9 mouse cellular contexts compared by ENCODE assay signal in the genomic region with DNA sequence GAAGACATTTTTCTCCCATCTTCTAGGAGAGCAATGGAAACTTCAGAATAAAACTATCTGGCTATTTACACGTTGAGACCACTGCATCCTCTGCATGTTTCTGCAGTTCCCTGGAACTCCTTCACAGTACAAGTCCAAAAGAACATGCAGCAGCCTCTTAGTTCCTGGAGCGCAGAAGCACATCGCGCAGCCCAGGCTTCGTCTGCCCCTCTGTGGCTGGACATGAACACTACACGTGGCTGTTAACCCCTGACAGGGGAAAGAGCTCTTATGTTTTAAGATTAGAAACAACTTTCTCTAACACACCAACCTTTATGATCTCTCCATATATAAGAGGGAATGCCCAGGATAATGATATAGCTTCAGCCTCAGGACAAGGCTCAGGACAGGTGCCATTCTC.
DNase-seq lines count a peak whose midpoint lies in the region; ATAC-seq lines count a peak whose summit lies in the region.
"Had no signal": no experiment of that assay in that cellular context is flagged by ENCODE, and none has a peak within 500 bp of the region (broad histone marks: within the 10 kb centered on the region; RNA-seq: fewer than 3 reads in every experiment).

No protein-coding gene starts in this region.

- H3K27ac ChIP-seq in hindbrain, embryonic 14.5 days = no peak overlapping the region
- no peak overlapping the region for H3K27ac ChIP-seq in midbrain, embryonic 11.5 days (ENCODE audit: low read depth, low read length)
- H3K27ac ChIP-seq: embryonic facial prominence, embryonic 13.5 days had no signal

- no peaks in the 10 kb centered on the region for H3K4me1 ChIP-seq in hindbrain, embryonic 14.5 days (replicated peaks; ENCODE audit: control insufficient read depth, insufficient read depth, low read length)
- no peaks in the 10 kb centered on the region for H3K4me1 ChIP-seq in midbrain, embryonic 11.5 days (ENCODE audit: control insufficient read depth, insufficient read depth, low read length)
- H3K4me1 ChIP-seq: embryonic facial prominence, embryonic 13.5 days had no signal

- no peak overlapping the region for H3K9ac ChIP-seq in hindbrain, embryonic 14.5 days
- no peak overlapping the region for H3K9ac ChIP-seq in midbrain, embryonic 11.5 days (ENCODE audit: low read length)
- H3K9ac ChIP-seq: embryonic facial prominence, embryonic 13.5 days had no signal

- H3K36me3 ChIP-seq in hindbrain, embryonic 14.5 days (replicated peaks; ENCODE audit: control insufficient read depth, insufficient read depth) = no peaks in the 10 kb centered on the region
- H3K36me3 ChIP-seq in midbrain, embryonic 11.5 days (ENCODE audit: control insufficient read depth, insufficient read depth, low read length) = no peaks in the 10 kb centered on the region
- H3K36me3 ChIP-seq: embryonic facial prominence, embryonic 13.5 days had no signal

- no peaks in the 10 kb centered on the region for H3K9me3 ChIP-seq in hindbrain, embryonic 14.5 days (ENCODE audit: control insufficient read depth, low read length)
- H3K9me3 ChIP-seq in midbrain, embryonic 11.5 days (ENCODE audit: control insufficient read depth, low read length) = no peaks in the 10 kb centered on the region
- H3K9me3 ChIP-seq: embryonic facial prominence, embryonic 13.5 days had no signal

- 24% methylated on average over 6 of the region's 6 CpGs for WGBS in hindbrain, embryonic 14.5 days
- 29% methylated on average over 6 of the region's 6 CpGs for WGBS in midbrain, embryonic 11.5 days

- no peak overlapping the region for H3K4me2 ChIP-seq in hindbrain, embryonic 14.5 days (replicated peaks)
- H3K4me2 ChIP-seq in midbrain, embryonic 11.5 days = no peak overlapping the region
- H3K4me2 ChIP-seq: embryonic facial prominence, embryonic 13.5 days had no signal

- no peaks in the 10 kb centered on the region for H3K27me3 ChIP-seq in hindbrain, embryonic 14.5 days (ENCODE audit: control insufficient read depth, insufficient read depth, low read length)
- H3K27me3 ChIP-seq in midbrain, embryonic 11.5 days (ENCODE audit: control insufficient read depth, insufficient read depth, low read length) = no peaks in the 10 kb centered on the region
- H3K27me3 ChIP-seq: embryonic facial prominence, embryonic 13.5 days had no signal

- no peak overlapping the region for H3K4me3 ChIP-seq in hindbrain, embryonic 14.5 days (replicated peaks; ENCODE audit: low read length)
- H3K4me3 ChIP-seq in midbrain, embryonic 11.5 days (ENCODE audit: low read depth, low read length) = no peak overlapping the region
- H3K4me3 ChIP-seq: embryonic facial prominence, embryonic 13.5 days had no signal

- ATAC-seq in common myeloid progenitor, adult 5-6 weeks (replicated peaks; ENCODE audit: low read depth, poor library complexity, severe bottlenecking) = peak; percentile 77
- peak; percentile 84 for ATAC-seq in hindbrain, embryonic 14.5 days (ENCODE audit: low FRiP score)
- ATAC-seq in midbrain, embryonic 11.5 days (ENCODE audit: low FRiP score) = peak; percentile 69; the same call in 1 of the 2 replicates
- no peak for ATAC-seq in activated CD4-positive, CD25-positive, alpha-beta regulatory T cell, adult 4 months

- peak; percentile 36 for DNase-seq in adrenal gland, postnatal 14 days
- no peak for DNase-seq in adrenal gland, adult 8-10 months
- peak; percentile 40 for DNase-seq in A20 (ENCODE audit: low read depth, low spot score)
- DNase-seq in hindbrain, embryonic 14.5 days (ENCODE audit: low spot score) = peak; percentile 76
- DNase-seq in midbrain, embryonic 11.5 days (ENCODE audit: low spot score, missing footprints) = no peak
- DNase-seq in thymus, postnatal 25 days = no peak

Comparison
In these comparisons a context has a peak if more than half of its experiments do, and no peak if none do; other contexts are left out.
1. DNase-seq: peak in adrenal gland, postnatal 14 days (single experiment), A20 (single experiment) and hindbrain, embryonic 14.5 days (single experiment); none in adrenal gland, adult 8-10 months (single experiment), midbrain, embryonic 11.5 days (single experiment) and thymus, postnatal 25 days (single experiment).